Mouse (Mus musculus): ENCODE data around the gene Dnaic2. TPM values are rescaled to one million over a fixed set of nuclear protein-coding genes. Genes with fewer than 3 reads are reported as not detected.

The Dnaic2 gene
- polyA plus RNA-seq, 1 experiment = 0.27 TPM

DNA sequence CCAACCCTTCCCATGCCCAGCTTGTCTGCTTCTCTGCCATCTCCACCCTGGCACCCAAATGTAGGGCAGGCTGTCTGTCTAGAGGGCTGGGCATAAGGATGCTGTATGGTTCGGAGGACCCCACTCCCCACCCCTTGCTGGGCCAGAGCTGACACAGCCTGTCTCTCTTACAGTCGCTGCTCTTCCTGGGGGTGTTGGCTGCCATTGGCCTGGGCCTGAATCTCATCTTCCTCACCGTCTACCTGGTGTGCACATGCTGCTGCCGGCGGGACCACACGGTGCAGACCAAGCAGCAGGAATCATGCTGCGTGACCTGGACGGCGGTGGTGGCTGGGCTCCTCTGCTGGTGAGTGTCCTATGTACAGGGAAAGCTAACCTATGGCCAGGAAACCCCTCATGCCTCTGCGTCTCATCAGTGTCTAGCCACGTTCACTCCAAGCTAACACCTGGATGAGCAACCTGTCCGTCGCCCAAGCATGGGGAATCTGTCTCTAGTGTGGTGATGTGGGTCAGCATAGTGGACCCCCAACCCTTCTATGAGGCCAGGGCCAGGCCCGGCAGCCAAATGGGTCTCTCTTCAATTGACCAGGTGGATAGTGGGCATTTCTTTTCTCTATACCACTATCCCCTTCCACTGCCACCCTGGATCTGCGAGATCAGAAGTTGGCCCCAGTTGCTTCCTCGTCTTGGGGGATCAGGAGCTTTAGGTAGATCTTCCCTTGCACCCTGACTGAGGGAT is 40.8 kb upstream of the Dnaic2 start:
- Histone ChIP-seq H3K36me3 (ENCODE audit: control insufficient read depth, insufficient read depth) (peaks cover 91% of the 10 kb centered on the region), H3K79me3 (ENCODE audit: low read depth) (peaks cover 16% of the 10 kb centered on the region), H3K79me2 (ENCODE audit: control insufficient read depth, insufficient read depth) (peaks cover 54% of the 10 kb centered on the region), H3ac (ENCODE audit: control insufficient read depth, insufficient read length, low read depth) (peak overlapping the region; percentile 6), H3K4me3 (ENCODE audit: insufficient read depth, poor library complexity, severe bottlenecking) (no peak overlapping the region), H3K27me3 (ENCODE audit: control insufficient read depth, insufficient read depth, insufficient read length) (no peaks in the 10 kb centered on the region)
- TF ChIP-seq USF1 (IDR thresholded peaks at IDR 0.05; ENCODE audit: low read depth) (no peak), FOSL1 (IDR thresholded peaks at IDR 0.05; ENCODE audit: insufficient read depth, low read length, poor library complexity, severe bottlenecking) (no peak), CTCF (IDR thresholded peaks at IDR 0.05; ENCODE audit: control insufficient read depth, insufficient read depth, insufficient read length) (no peak), MYOG (IDR thresholded peaks at IDR 0.05; ENCODE audit: control insufficient read depth, extremely low read depth, insufficient read length) (no peak), CEBPB (IDR thresholded peaks at IDR 0.05; ENCODE audit: low read depth) (no peak), MYOD1 (IDR thresholded peaks at IDR 0.05; ENCODE audit: control insufficient read depth, insufficient read length, low read depth) (no peak), MAX (IDR thresholded peaks at IDR 0.05) (no peak)

DNA sequence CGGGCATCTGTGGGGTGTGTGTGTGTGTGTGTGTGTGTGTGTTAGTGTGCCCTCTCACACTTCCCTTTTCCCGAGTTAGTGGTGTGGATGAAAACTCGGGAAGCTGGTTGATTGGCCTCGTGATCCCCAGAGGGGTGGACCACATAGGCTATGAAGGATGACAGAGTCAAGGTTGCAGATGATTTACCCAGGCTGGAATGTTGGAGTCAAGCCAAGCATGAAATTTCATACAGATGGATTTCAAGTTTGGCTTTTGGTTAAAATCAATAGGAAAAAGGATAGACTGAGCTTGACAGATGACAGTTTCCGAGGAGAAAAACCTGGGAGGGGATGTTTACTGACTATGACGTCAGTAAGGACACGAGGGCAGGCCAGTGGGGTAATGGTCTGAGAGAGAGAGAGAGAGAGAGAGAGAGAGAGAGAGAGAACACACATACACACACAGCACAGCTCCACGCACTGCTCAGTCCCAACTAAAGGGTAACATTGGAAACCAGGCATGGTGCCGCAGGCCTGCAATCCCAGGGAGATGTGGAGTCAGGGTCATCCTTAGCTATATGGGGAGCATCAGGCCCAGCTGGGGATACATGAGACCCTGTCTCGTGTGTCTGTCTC is 39.5 kb upstream of the Dnaic2 start:
- Histone ChIP-seq H3K4me3 (ENCODE audit: insufficient read depth, poor library complexity, severe bottlenecking) (no peak overlapping the region), H3ac (ENCODE audit: control insufficient read depth, insufficient read length, low read depth) (no peak overlapping the region), H3K27me3 (ENCODE audit: control insufficient read depth, insufficient read depth, insufficient read length) (no peaks in the 10 kb centered on the region), H3K79me2 (ENCODE audit: control insufficient read depth, insufficient read depth) (peaks cover 45% of the 10 kb centered on the region), H3K36me3 (ENCODE audit: control insufficient read depth, insufficient read depth) (peaks cover 95% of the 10 kb centered on the region), H3K79me3 (ENCODE audit: low read depth) (peaks cover 9% of the 10 kb centered on the region)
- TF ChIP-seq MAX (IDR thresholded peaks at IDR 0.05) = no peak
- no peak for TF ChIP-seq MYOD1 (IDR thresholded peaks at IDR 0.05; ENCODE audit: control insufficient read depth, insufficient read length, low read depth)
- TF ChIP-seq CTCF (IDR thresholded peaks at IDR 0.05; ENCODE audit: control insufficient read depth, insufficient read depth, insufficient read length) = no peak
- no peak for TF ChIP-seq MYOG (IDR thresholded peaks at IDR 0.05; ENCODE audit: control insufficient read depth, extremely low read depth, insufficient read length)
- TF ChIP-seq FOSL1 (IDR thresholded peaks at IDR 0.05; ENCODE audit: insufficient read depth, low read length, poor library complexity, severe bottlenecking) = no peak
- no peak for TF ChIP-seq USF1 (IDR thresholded peaks at IDR 0.05; ENCODE audit: low read depth)
- no peak for TF ChIP-seq CEBPB (IDR thresholded peaks at IDR 0.05; ENCODE audit: low read depth)

DNA sequence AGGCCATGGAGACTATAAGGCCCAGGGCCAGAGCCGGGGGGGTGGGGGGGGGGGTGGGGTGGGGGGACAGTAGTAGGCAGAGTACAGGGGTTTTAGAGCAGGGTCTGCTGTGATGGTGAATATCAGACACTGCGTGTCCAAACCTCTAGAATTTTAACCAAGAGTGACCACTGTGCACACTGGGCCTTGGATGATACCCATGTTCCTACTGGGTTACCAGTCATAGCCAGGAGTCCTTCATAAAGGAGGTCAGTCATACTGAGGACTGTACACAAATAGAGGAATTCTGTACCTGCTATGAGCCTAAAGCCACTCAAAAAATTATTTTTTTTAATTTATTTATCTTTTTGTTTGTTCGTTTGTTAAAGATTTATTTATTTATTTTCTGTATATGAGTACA is 38.5 kb upstream of the Dnaic2 start:
- no peak overlapping the region for H3ac ChIP-seq (ENCODE audit: control insufficient read depth, insufficient read length, low read depth)
- peaks cover 2% of the 10 kb centered on the region for H3K79me3 ChIP-seq (ENCODE audit: low read depth)
- no peaks in the 10 kb centered on the region for H3K27me3 ChIP-seq (ENCODE audit: control insufficient read depth, insufficient read depth, insufficient read length)
- H3K4me3 ChIP-seq (ENCODE audit: insufficient read depth, poor library complexity, severe bottlenecking) = no peak overlapping the region
- TF ChIP-seq MYOG (IDR thresholded peaks at IDR 0.05; ENCODE audit: control insufficient read depth, extremely low read depth, insufficient read length) = no peak
- no peak for TF ChIP-seq FOSL1 (IDR thresholded peaks at IDR 0.05; ENCODE audit: insufficient read depth, low read length, poor library complexity, severe bottlenecking)
- no peak for TF ChIP-seq MYOD1 (IDR thresholded peaks at IDR 0.05; ENCODE audit: control insufficient read depth, insufficient read length, low read depth)
- no peak for TF ChIP-seq MAX (IDR thresholded peaks at IDR 0.05)
- H3K36me3 ChIP-seq (ENCODE audit: control insufficient read depth, insufficient read depth) = peaks cover 95% of the 10 kb centered on the region
- peaks cover 34% of the 10 kb centered on the region for H3K79me2 ChIP-seq (ENCODE audit: control insufficient read depth, insufficient read depth)

DNA sequence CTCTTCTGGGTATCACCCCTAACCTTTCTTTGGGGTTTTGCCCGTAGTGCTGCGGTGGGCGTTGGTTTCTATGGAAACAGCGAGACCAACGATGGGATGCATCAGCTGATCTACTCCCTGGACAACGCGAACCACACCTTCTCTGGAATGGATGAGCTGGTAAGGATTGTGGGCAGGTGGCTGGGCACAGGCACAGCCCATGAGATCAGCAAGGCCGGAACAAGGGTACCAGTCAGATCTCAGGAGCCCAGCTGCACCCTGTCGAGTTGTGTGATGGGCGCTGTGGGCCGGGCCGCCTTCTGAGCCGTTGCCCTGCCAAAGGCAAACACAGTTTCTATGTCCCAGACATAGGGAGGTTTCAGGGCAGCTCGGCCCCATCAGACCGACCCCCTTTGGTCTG is 37.0 kb upstream of the Dnaic2 start:
- no peak for TF ChIP-seq USF1 (IDR thresholded peaks at IDR 0.05; ENCODE audit: low read depth)
- TF ChIP-seq CTCF (IDR thresholded peaks at IDR 0.05; ENCODE audit: control insufficient read depth, insufficient read depth, insufficient read length) = no peak
- TF ChIP-seq CEBPB (IDR thresholded peaks at IDR 0.05; ENCODE audit: low read depth) = no peak
- no peak for TF ChIP-seq MYOG (IDR thresholded peaks at IDR 0.05; ENCODE audit: control insufficient read depth, extremely low read depth, insufficient read length)
- no peak overlapping the region for H3K4me3 ChIP-seq (ENCODE audit: insufficient read depth, poor library complexity, severe bottlenecking)
- H3K79me3 ChIP-seq (ENCODE audit: low read depth) = peaks cover 2% of the 10 kb centered on the region
- H3K36me3 ChIP-seq (ENCODE audit: control insufficient read depth, insufficient read depth) = peaks cover 95% of the 10 kb centered on the region
- no peaks in the 10 kb centered on the region for H3K27me3 ChIP-seq (ENCODE audit: control insufficient read depth, insufficient read depth, insufficient read length)
- H3ac ChIP-seq (ENCODE audit: control insufficient read depth, insufficient read length, low read depth) = no peak overlapping the region
- H3K79me2 ChIP-seq (ENCODE audit: control insufficient read depth, insufficient read depth) = peaks cover 21% of the 10 kb centered on the region

DNA sequence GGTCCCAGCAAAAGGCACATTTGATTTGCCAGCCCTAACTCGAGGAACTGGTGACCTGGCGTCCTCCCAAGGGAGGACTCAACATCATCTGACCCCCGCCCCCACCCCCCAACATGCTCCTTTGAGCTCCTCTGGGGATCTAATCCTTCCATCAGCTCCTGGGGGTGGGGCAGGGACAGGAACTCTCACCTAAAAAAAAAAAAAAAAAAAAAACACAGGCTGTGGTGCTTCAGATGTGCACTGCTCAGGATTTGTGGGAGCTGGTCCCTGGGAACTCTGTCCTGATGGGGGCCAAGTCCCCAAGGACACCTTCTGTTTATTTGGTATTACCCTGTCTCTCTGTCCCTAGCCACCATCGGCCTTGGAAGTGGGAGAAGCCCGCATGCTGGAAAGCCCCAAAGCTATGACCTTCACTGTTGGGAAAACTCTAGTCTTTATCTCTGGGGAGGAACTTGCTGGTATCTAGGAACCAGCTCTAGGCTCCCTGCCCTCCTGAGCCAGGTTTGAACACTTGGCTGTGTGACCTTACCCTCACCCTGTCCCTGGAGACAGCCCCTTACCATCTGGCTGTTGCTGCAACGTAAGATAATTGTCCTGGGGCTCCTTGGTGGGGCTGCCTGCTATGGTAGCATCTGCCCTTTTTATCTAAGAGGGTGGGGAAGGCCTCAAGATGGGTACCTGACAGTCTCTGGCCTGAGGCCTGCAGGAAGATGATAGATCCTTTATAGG is 35.6 kb upstream of the Dnaic2 start:
- TF ChIP-seq MYOG (IDR thresholded peaks at IDR 0.05; ENCODE audit: control insufficient read depth, extremely low read depth, insufficient read length) = no peak
- TF ChIP-seq MAX (IDR thresholded peaks at IDR 0.05) = no peak
- TF ChIP-seq CTCF (IDR thresholded peaks at IDR 0.05; ENCODE audit: control insufficient read depth, insufficient read depth, insufficient read length) = no peak
- no peak for TF ChIP-seq USF1 (IDR thresholded peaks at IDR 0.05; ENCODE audit: low read depth)
- no peak for TF ChIP-seq CEBPB (IDR thresholded peaks at IDR 0.05; ENCODE audit: low read depth)
- no peak for TF ChIP-seq FOSL1 (IDR thresholded peaks at IDR 0.05; ENCODE audit: insufficient read depth, low read length, poor library complexity, severe bottlenecking)
- TF ChIP-seq MYOD1 (IDR thresholded peaks at IDR 0.05; ENCODE audit: control insufficient read depth, insufficient read length, low read depth) = no peak
- H3K79me2 ChIP-seq (ENCODE audit: control insufficient read depth, insufficient read depth) = peaks cover 11% of the 10 kb centered on the region
- H3ac ChIP-seq (ENCODE audit: control insufficient read depth, insufficient read length, low read depth) = no peak overlapping the region
- H3K27me3 ChIP-seq (ENCODE audit: control insufficient read depth, insufficient read depth, insufficient read length) = no peaks in the 10 kb centered on the region
- no peaks in the 10 kb centered on the region for H3K79me3 ChIP-seq (ENCODE audit: low read depth)
- no peak overlapping the region for H3K4me3 ChIP-seq (ENCODE audit: insufficient read depth, poor library complexity, severe bottlenecking)
- H3K36me3 ChIP-seq (ENCODE audit: control insufficient read depth, insufficient read depth) = peaks cover 95% of the 10 kb centered on the region

Measured in C2C12 (cell line).